Mouse (Mus musculus): ENCODE results near the gene 4930407I10Rik. TPM values are rescaled to one million over a fixed set of nuclear protein-coding genes. Genes with fewer than 3 reads are reported as not detected.

The 4930407I10Rik gene
- polyA plus RNA-seq (2012), result not detected in 2 replicates

DNA sequence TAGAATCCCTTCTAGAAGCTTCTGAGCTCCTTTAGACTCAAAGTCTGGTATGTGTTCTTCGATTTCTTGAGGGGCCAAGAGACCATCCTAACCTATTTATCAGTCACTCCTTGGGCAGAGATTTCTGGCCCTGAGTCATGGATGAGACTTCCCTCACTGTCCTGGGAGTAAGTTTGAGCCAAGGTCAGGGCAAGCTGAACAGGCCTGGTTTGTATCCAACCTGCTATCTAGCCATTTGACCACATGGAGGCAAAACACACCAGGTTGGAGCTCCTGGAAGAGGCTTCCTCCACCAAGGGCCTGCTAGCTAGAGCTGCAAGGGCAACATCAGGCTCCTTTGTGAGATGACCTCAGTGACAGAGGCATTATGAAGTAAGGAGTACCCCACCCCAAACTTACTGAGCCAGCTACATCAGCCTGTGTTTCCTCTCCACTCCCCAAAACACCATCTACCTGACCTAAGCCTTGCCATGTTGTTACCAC is at the start of gene 4930407I10Rik:
4930407I10Rik (plus strand) TSS at position 433 of the 483 bp plus-strand sequence.

DNA sequence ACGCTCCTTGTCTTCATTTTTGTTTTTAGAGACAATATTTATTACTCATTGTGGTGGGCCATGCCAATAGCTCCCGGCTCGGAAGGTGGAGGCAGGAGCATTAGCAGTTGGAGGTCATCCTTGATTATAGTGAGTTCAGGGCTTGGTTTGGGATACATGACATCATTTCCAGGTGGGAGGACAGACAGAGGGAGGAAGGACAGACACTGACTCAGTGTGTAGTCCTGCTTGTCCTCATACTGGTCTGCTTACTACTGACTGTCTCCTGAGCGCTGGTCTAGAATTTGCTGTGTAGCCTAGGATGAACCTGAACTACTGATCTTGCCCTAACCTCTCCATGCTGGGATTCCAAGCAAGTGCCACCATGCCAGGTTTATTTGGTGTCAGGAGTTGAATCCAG is 25.2 kb upstream of the 4930407I10Rik start, which contains the start of gene Desi1:
Desi1 (minus strand) TSS at position 101 of the 400 bp plus-strand sequence.

DNA sequence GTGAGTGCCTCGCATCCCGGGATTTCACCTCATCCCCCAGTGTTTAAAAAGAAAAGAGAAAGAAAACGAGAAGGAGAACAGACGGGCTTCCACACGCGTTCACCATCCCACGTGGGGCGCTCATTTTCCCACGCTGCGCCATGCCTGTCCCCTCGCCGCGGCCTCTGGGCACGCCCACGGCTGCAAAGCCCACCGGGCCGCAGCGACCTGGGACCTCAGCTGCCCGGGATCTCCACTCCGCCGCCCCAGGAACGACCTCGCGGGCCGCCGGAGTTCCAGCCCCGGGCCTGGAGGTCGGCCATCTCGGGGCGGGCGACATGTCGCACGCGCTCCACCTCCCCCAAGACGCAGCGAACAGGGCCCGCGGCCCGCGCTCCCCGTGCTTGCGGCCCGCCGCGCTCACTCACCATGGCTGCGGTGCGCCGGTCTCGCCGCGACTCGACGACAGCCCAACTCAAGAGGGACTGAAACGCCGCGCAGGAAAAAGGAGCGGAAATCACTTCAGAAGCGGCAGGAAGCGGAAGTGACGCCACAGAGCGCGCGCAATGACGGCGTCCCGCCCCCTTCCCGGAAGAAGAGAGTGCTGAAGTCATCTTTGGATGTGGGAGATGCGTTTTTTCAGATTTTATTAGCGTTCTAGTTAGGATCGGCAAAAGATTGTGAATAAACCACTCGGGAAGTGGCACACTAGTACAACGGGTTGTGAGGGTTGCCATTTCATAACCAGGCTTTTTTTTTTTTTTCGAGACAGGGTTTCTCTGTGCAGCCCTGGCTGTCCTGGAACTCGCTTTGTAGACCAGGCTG is 11.7 kb upstream of the 4930407I10Rik start, which contains the start of gene Snu13:
Snu13 (minus strand) TSS at position 519 of the 804 bp plus-strand sequence.

DNA sequence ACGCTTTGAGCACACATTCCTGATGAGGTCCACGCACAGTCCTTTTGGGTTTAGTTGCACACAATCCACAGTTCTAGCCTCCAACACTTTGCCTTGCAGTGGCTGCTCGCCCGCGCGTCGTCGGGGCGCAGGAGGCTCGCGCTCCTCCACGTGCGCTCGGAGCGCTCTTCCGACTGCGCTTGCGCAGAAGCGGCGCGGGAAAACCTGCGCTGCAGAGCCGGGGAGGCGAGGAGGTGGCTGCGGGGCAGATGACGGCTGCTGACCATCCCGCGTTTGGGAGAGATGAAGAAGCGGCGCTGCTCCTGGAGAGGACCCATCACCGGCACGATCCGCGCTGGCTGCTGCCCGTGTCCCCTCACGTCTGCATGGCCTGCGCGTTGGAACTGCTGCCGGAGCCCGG is 10.9 kb downstream of the 4930407I10Rik start, which contains the start of gene Mei1:
Mei1 (plus strand) TSS at position 99 of the 400 bp plus-strand sequence.

Other genes starting within 250 kb of the 4930407I10Rik start
- gene Tob2, start 200.4 kb upstream of the 4930407I10Rik start, polyA plus RNA-seq (2012), result 131 and 165 TPM in 2 replicates
- 5.8 and 10.2 TPM in 2 replicates for gene Phf5a, start 187.2 kb upstream of the 4930407I10Rik start, polyA plus RNA-seq (2012)
- gene Aco2, start 186.8 kb upstream of the 4930407I10Rik start, polyA plus RNA-seq (2012), result 126 and 127 TPM in 2 replicates
- gene Polr3h, start 132.9 kb upstream of the 4930407I10Rik start, polyA plus RNA-seq (2012), result 78.0 and 82.2 TPM in 2 replicates
- 0.02 and 0.14 TPM in 2 replicates for gene Csdc2, start 122.4 kb upstream of the 4930407I10Rik start, polyA plus RNA-seq (2012)
- gene Pmm1, start 98.2 kb upstream of the 4930407I10Rik start, polyA plus RNA-seq (2012), result 82.2 and 88.9 TPM in 2 replicates
- gene 1700029P11Rik, start 78.6 kb upstream of the 4930407I10Rik start, polyA plus RNA-seq (2012), result 0.17 TPM in 1 of 2 replicates, not detected in the other
- 12.5 and 15.6 TPM in 2 replicates for gene Xrcc6, start 71.3 kb upstream of the 4930407I10Rik start, polyA plus RNA-seq (2012)
- gene Desi1, start 25.3 kb upstream of the 4930407I10Rik start, polyA plus RNA-seq (2012), result 53.7 and 65.5 TPM in 2 replicates
- gene Snu13, start 11.6 kb upstream of the 4930407I10Rik start, polyA plus RNA-seq (2012), result 161 and 168 TPM in 2 replicates
- not detected in 2 replicates for gene Mei1, start 10.8 kb downstream of the 4930407I10Rik start, polyA plus RNA-seq (2012)
- gene Ccdc134, start 68.8 kb downstream of the 4930407I10Rik start, polyA plus RNA-seq (2012), result 13.8 and 14.7 TPM in 2 replicates
- gene Srebf2, start 88.0 kb downstream of the 4930407I10Rik start, polyA plus RNA-seq (2012), result 297 and 300 TPM in 2 replicates
- gene Shisa8, start 153.7 kb downstream of the 4930407I10Rik start, polyA plus RNA-seq (2012), result 4.9 and 16.3 TPM in 2 replicates
- 10.6 and 13.7 TPM in 2 replicates for gene Tnfrsf13c, start 165.2 kb downstream of the 4930407I10Rik start, polyA plus RNA-seq (2012)
- 93.2 and 113 TPM in 2 replicates for gene Cenpm, start 185.6 kb downstream of the 4930407I10Rik start, polyA plus RNA-seq (2012)
- not detected in 2 replicates for gene 1500009C09Rik, start 193.2 kb downstream of the 4930407I10Rik start, polyA plus RNA-seq (2012)
- 0.25 and 0.28 TPM in 2 replicates for gene Sept3, start 215.7 kb downstream of the 4930407I10Rik start, polyA plus RNA-seq (2012)
- gene Wbp2nl, start 239.8 kb downstream of the 4930407I10Rik start, polyA plus RNA-seq (2012), result 0.07 TPM in 1 of 2 replicates, not detected in the other